In the genomic region with DNA sequence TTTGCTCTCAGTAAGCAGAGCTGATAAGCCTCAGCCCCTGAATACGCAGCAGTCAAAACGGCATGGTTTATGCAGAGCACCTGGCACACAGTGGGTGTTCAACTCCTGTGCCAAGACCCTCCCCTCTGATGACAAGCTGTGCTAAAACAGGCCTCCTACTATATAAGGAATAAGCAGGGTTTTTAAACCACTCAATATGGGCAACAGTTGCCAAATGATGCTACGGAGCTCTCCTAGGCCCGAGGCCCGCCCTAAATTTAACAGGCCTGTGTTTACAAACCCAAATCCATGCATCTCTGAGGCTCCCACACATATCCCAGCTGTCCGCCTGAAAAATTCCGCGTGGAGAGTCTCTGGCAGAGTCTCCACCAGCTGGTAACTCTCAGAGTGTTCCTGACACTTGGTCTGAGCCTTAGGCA, we compare ENCODE assay signal across 10 mouse cellular contexts. TPM values are rescaled to one million over a fixed set of nuclear protein-coding genes. Genes with fewer than 3 reads are reported as not detected.
DNase-seq lines count a peak whose midpoint lies in the region; ATAC-seq and TF ChIP-seq lines count a peak whose summit lies in the region.
"Had no signal": no experiment of that assay in that cellular context is flagged by ENCODE, and none has a peak within 500 bp of the region (broad histone marks: within the 10 kb centered on the region; RNA-seq: fewer than 3 reads in every experiment).

No protein-coding gene starts in this region.

- no peak overlapping the region for H3K4me2 ChIP-seq in lung, embryonic 14.5 days
- H3K4me2 ChIP-seq in kidney, embryonic 15.5 days: no peak overlapping the region
- H3K4me2 ChIP-seq: heart, embryonic 13.5 days had no signal

- H3K36me3 ChIP-seq in lung, embryonic 14.5 days (ENCODE audit: insufficient read depth): no peaks in the 10 kb centered on the region
- H3K36me3 ChIP-seq in kidney, embryonic 15.5 days: no peaks in the 10 kb centered on the region
- H3K36me3 ChIP-seq: heart, embryonic 13.5 days had no signal

- H3K27me3 ChIP-seq in lung, embryonic 14.5 days (ENCODE audit: insufficient read depth, low read length): no peaks in the 10 kb centered on the region
- H3K27me3 ChIP-seq in kidney, embryonic 15.5 days: no peaks in the 10 kb centered on the region
- H3K27me3 ChIP-seq: heart, embryonic 13.5 days had no signal

- intact Hi-C loops in left cerebral cortex, postnatal 4 days (cut with DNase I): no loop called here

- no peaks in the 10 kb centered on the region for H3K4me1 ChIP-seq in lung, embryonic 14.5 days (ENCODE audit: insufficient read depth)
- no peaks in the 10 kb centered on the region for H3K4me1 ChIP-seq in kidney, embryonic 15.5 days
- H3K4me1 ChIP-seq: heart, embryonic 13.5 days had no signal

- no peaks in the 10 kb centered on the region for H3K9me3 ChIP-seq in lung, embryonic 14.5 days (ENCODE audit: low read depth, low read length)
- H3K9me3 ChIP-seq in kidney, embryonic 15.5 days (replicated peaks): no peaks in the 10 kb centered on the region

- WGBS in lung, embryonic 14.5 days: 42% methylated on average over 8 of the region's 8 CpGs
- 65% methylated on average over 8 of the region's 8 CpGs for WGBS in kidney, embryonic 15.5 days

- no peak overlapping the region for H3K4me3 ChIP-seq in lung, embryonic 14.5 days (ENCODE audit: low read depth, low read length)
- no peak overlapping the region for H3K4me3 ChIP-seq in kidney, embryonic 15.5 days (replicated peaks)
- H3K4me3 ChIP-seq: heart, embryonic 13.5 days had no signal

- no peak for TF ChIP-seq CTCF in lung, embryonic 14.5 days (IDR thresholded peaks at IDR 0.05; ENCODE audit: low read depth)

- no peak for ATAC-seq in lung, embryonic 14.5 days (ENCODE audit: insufficient read depth)
- ATAC-seq in kidney, embryonic 15.5 days (replicated peaks; ENCODE audit: low FRiP score): no peak

- H3K9ac ChIP-seq in lung, embryonic 14.5 days: no peak overlapping the region
- no peak overlapping the region for H3K9ac ChIP-seq in kidney, embryonic 15.5 days
- H3K9ac ChIP-seq: heart, embryonic 13.5 days; liver, embryonic 14.5 days had no signal

- no peak overlapping the region for H3K27ac ChIP-seq in lung, embryonic 14.5 days (ENCODE audit: low read depth)
- H3K27ac ChIP-seq in kidney, embryonic 15.5 days: no peak overlapping the region
- H3K27ac ChIP-seq: heart, embryonic 13.5 days; liver, embryonic 14.5 days had no signal

- DNase-seq in lung, embryonic 14.5 days: peak; percentile 24
- DNase-seq in lung, adult 18-20 months: no peak
- peak; percentile 71 to 76 for DNase-seq in frontal cortex, postnatal 36 days (ENCODE audit: low spot score in 2 of 2)
- peak; percentile 62 for DNase-seq in left cerebral cortex, postnatal 4 days
- peak; percentile 56 to 72 for DNase-seq in thymus, postnatal 36 days
- no peak for DNase-seq in embryo, embryonic 10.5 days (ENCODE audit: low spot score)
- DNase-seq in neural tube, embryonic 10.5 days (ENCODE audit: extremely low spot score, low spot score): no peak

RNA-seq across cellular contexts. Expression of a gene that starts 19.6 kb away (rescaled TPM):
- 0.36 and 1.1 TPM in 2 replicates for polyA plus RNA-seq in lung, embryonic 14.5 days (2014; fragmentation: Nextera tagmentation; extraction: Ambion mirVana)
- 100 to 1,000 TPM; 130 to 143 TPM for total RNA-seq in left cerebral cortex, postnatal 4 days (2021)
- polyA plus RNA-seq in kidney, embryonic 15.5 days (2015; fragmentation: Nextera tagmentation; extraction: Ambion mirVana): 3.2 and 4.4 TPM in 2 replicates

Comparison
In these comparisons a context has a peak if more than half of its experiments do, and no peak if none do; other contexts are left out.
1. DNase-seq: peak in lung, embryonic 14.5 days (single experiment), frontal cortex, postnatal 36 days (2 of 2), left cerebral cortex, postnatal 4 days (single experiment) and thymus, postnatal 36 days (2 of 2); none in lung, adult 18-20 months (0 of 2), embryo, embryonic 10.5 days (single experiment) and neural tube, embryonic 10.5 days (single experiment).